Mouse (Mus musculus): ENCODE measurements at regions not wholly inside any gene's neighbourhood (a gene's known extent, or its start where the extent isn't known, plus 50 kb on each side); places are given as distances from the start of the nearest gene placed in this dataset.

DNA sequence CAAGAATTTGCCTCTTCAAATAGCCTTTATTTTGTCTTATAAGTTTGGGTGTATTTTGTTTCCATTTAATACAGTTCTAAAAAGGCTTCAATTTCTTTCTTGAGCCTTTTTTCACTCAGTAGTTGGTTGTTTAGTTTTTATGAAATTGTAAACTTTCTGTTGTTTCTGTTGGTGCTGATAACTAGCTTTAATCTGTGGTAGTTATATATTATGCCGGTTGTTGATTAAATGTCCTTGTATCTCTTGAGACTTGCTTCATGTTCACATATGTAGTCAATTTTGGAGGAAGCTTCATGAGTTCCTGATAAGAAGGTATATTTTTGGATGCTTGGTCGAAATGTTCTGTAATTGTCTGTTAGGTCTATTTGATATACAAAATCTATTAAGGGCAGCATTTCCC, 1568.3 kb upstream of the Cdh6 start:
- TF ChIP-seq CTCF (IDR thresholded peaks at IDR 0.05; ENCODE audit: borderline replicate concordance, extremely low read depth, insufficient read depth, insufficient read length) (no peak), POLR2A (IDR thresholded peaks at IDR 0.05; ENCODE audit: borderline replicate concordance, extremely low read depth, insufficient read depth, insufficient read length, poor library complexity, severe bottlenecking) (no peak)
